Mouse (Mus musculus) neural tube, embryonic 13.5 days (tissue): Measurements from ENCODE around the gene Stfa2l1. TPM values are rescaled to one million over a fixed set of nuclear protein-coding genes. Genes with fewer than 3 reads are reported as not detected.

Source experiments
- ATAC-seq: fragments of 200-750 bp; cut with Nextera tagmentation; 2 replicates; pipeline ENCODE4 v1.8.0; 2017; ENCODE audit warnings: low read depth, mild to moderate bottlenecking, moderate TSS enrichment, moderate library complexity
- H3K27ac ChIP-seq: fragments of 300-500 bp; sonication (generic); replicated peaks from 2 replicates; pipeline ENCODE4 v1.5.1; 2015; ENCODE audit warnings: moderate library complexity, mild to moderate bottlenecking, inconsistent platforms
- H3K27me3 ChIP-seq: fragments of 300-500 bp; sonication (generic); 2 replicates; pipeline ENCODE4 v1.6.1; 2015; ENCODE audit warnings: mild to moderate bottlenecking, inconsistent platforms
- H3K36me3 ChIP-seq: fragments of 300-500 bp; sonication (generic); 2 replicates; pipeline ENCODE4 v1.6.1; 2015; ENCODE audit warnings: mild to moderate bottlenecking, inconsistent platforms
- H3K4me1 ChIP-seq: fragments of 300-500 bp; sonication (generic); replicated peaks from 2 replicates; pipeline ENCODE4 v1.6.1; 2015; ENCODE audit warnings: inconsistent platforms
- H3K4me2 ChIP-seq: fragments of 300-500 bp; sonication (generic); 2 replicates; pipeline ENCODE4 v1.6.1; 2015; ENCODE audit warnings: inconsistent platforms, mild to moderate bottlenecking, moderate library complexity
- H3K4me3 ChIP-seq: fragments of 300-500 bp; sonication (generic); 2 replicates; pipeline ENCODE4 v1.5.1; 2015; ENCODE audit warnings: mild to moderate bottlenecking, inconsistent platforms
- H3K9ac ChIP-seq: fragments of 300-500 bp; sonication (generic); 2 replicates; pipeline ENCODE4 v1.6.1; 2015; ENCODE audit warnings: moderate library complexity, mild to moderate bottlenecking, inconsistent platforms
- H3K9me3 ChIP-seq: fragments of 300-500 bp; sonication (generic); 2 replicates; pipeline ENCODE4 v1.6.1; 2016; ENCODE audit warnings: inconsistent platforms
- WGBS: fragments of 180-500 bp; shearing (Covaris S2); methylation state at CpG from one replicate; pipeline ENCODE4 v1.1.7; 2015; 5-methylcytosine and 5-hydroxymethylcytosine counted together
- polyA plus RNA-seq: library from polyadenylated mRNA; unstranded; fragments of >200 nt; fragmentation: Nextera tagmentation; extraction: Ambion mirVana; gene quantifications from 2 replicates; pipeline ENCODE4 v1.2.1, GENCODE M21; 2015

Stfa2l1 gene
- polyA plus RNA-seq, 1 experiment from 2014 or later, result 0.92 TPM

- 82% methylated on average over 2 of the region's 2 CpGs for WGBS
- no peaks in the 10 kb centered on the region for H3K4me1 ChIP-seq
Observed at GRCm38 (mm10) chr16:36209967-36210453, 53.4 kb downstream of the Stfa2l1 start, which contains the start of gene Gm5416. Gm5416 (plus strand) TSS chr16:36210403.

More at GRCm38 (mm10) chr16:36209967-36210453, 53.4 kb downstream of the Stfa2l1 start, which contains the start of gene Gm5416:
- Histone ChIP-seq H3K36me3 (no peaks in the 10 kb centered on the region), H3K27me3 (no peaks in the 10 kb centered on the region), H3K27ac (no peak within 1 kb of the TSS), H3K4me3 (no peak within 1 kb of the TSS), H3K4me2 (no peak within 1 kb of the TSS), H3K9ac (no peak within 1 kb of the TSS), H3K9me3 (no peaks in the 10 kb centered on the region)
- ATAC-seq, result no peak

Other genes with a start within 250 kb of the Stfa2l1 start
- gene Parp9, start 218.3 kb upstream of the Stfa2l1 start, polyA plus RNA-seq, result 2.3 and 2.4 TPM in 2 replicates
- 1.2 and 1.4 TPM in 2 replicates for gene Dtx3l, start 217.7 kb upstream of the Stfa2l1 start, polyA plus RNA-seq
- 72.7 and 74.9 TPM in 2 replicates for gene Kpna1, start 178.1 kb upstream of the Stfa2l1 start, polyA plus RNA-seq
- gene Wdr5b, start 115.6 kb upstream of the Stfa2l1 start, polyA plus RNA-seq, result 12.6 and 14.4 TPM in 2 replicates
- gene Fam162a, start 85.2 kb upstream of the Stfa2l1 start, polyA plus RNA-seq, result 166 and 181 TPM in 2 replicates
- gene Ccdc58, start 85.1 kb upstream of the Stfa2l1 start, polyA plus RNA-seq, result 41.7 and 46.5 TPM in 2 replicates
- gene Csta1, start 25.6 kb upstream of the Stfa2l1 start, polyA plus RNA-seq, result not detected in 2 replicates
- 1.5 and 1.7 TPM in 2 replicates for gene Gm5483, start 27.4 kb downstream of the Stfa2l1 start, polyA plus RNA-seq
- gene Gm5416, start 53.6 kb downstream of the Stfa2l1 start, polyA plus RNA-seq, result not detected in 2 replicates
- 0.96 TPM in 1 of 2 replicates, not detected in the other for gene 2010005H15Rik, start 64.7 kb downstream of the Stfa2l1 start, polyA plus RNA-seq
- gene Stfa1, start 120.1 kb downstream of the Stfa2l1 start, polyA plus RNA-seq, result 3.4 and 3.8 TPM in 2 replicates
- gene BC117090, start 177.5 kb downstream of the Stfa2l1 start, polyA plus RNA-seq, result not detected in 2 replicates
- gene BC100530, start 210.9 kb downstream of the Stfa2l1 start, polyA plus RNA-seq, result 3.7 and 3.8 TPM in 2 replicates